Mouse (Mus musculus): Measurements from ENCODE around the gene Arhgdig.

Gene Arhgdig

GRCm38 (mm10) chr17:26207686-26208085 lies at the start of gene Arhgdig:
Arhgdig (minus strand) TSS chr17:26207786.
- DNase-seq (ENCODE audit: low read depth): no peak

GRCm38 (mm10) chr17:26255313-26255712 lies 47.7 kb upstream of the Arhgdig start:
- no peak for DNase-seq (ENCODE audit: low read depth)

GRCm38 (mm10) chr17:26253399-26253798 lies 45.8 kb upstream of the Arhgdig start:
- no peak for DNase-seq (ENCODE audit: low read depth)

GRCm38 (mm10) chr17:26252539-26253251 lies 45.1 kb upstream of the Arhgdig start, which contains the start of gene Luc7l:
Luc7l (plus strand) TSS chr17:26252896.
- DNase-seq (ENCODE audit: low read depth): peak; percentile 96

- no peak for DNase-seq (ENCODE audit: low read depth)
Observed at GRCm38 (mm10) chr17:26251886-26252538, 44.4 kb upstream of the Arhgdig start.

GRCm38 (mm10) chr17:26244101-26244841 lies 36.7 kb upstream of the Arhgdig start, which contains the start of gene Fam234a:
Fam234a (minus strand) TSS chr17:26244242.
- DNase-seq (ENCODE audit: low read depth): peak; percentile 86

GRCm38 (mm10) chr17:26243471-26244100 lies 36.0 kb upstream of the Arhgdig start:
- no peak for DNase-seq (ENCODE audit: low read depth)

GRCm38 (mm10) chr17:26240990-26241389 lies 33.4 kb upstream of the Arhgdig start:
- DNase-seq (ENCODE audit: low read depth): no peak

- DNase-seq (ENCODE audit: low read depth): peak; percentile 50
Observed at GRCm38 (mm10) chr17:26240120-26240790, 32.7 kb upstream of the Arhgdig start.

GRCm38 (mm10) chr17:26239551-26239950 lies 32.0 kb upstream of the Arhgdig start:
- DNase-seq (ENCODE audit: low read depth): no peak

GRCm38 (mm10) chr17:26237667-26238066 lies 30.1 kb upstream of the Arhgdig start:
- DNase-seq (ENCODE audit: low read depth): no peak

GRCm38 (mm10) chr17:26235077-26235815 lies 27.7 kb upstream of the Arhgdig start:
- DNase-seq (ENCODE audit: low read depth): no peak

- no peak for DNase-seq (ENCODE audit: low read depth)
Observed at GRCm38 (mm10) chr17:26234386-26234785, 26.8 kb upstream of the Arhgdig start.

- DNase-seq (ENCODE audit: low read depth): no peak
Observed at GRCm38 (mm10) chr17:26232863-26233262, 25.3 kb upstream of the Arhgdig start.

- no peak for DNase-seq (ENCODE audit: low read depth)
Observed at GRCm38 (mm10) chr17:26231156-26231555, 23.6 kb upstream of the Arhgdig start.

- no peak for DNase-seq (ENCODE audit: low read depth)
Observed at GRCm38 (mm10) chr17:26229776-26230175, 22.2 kb upstream of the Arhgdig start.

GRCm38 (mm10) chr17:26225150-26225549 lies 17.6 kb upstream of the Arhgdig start:
- DNase-seq (ENCODE audit: low read depth): no peak

GRCm38 (mm10) chr17:26221508-26221907 lies 13.9 kb upstream of the Arhgdig start:
- no peak for DNase-seq (ENCODE audit: low read depth)

- DNase-seq (ENCODE audit: low read depth): no peak
Observed at GRCm38 (mm10) chr17:26212681-26213080, 5.1 kb upstream of the Arhgdig start.

- DNase-seq (ENCODE audit: low read depth): no peak
Observed at GRCm38 (mm10) chr17:26212241-26212640, 4.7 kb upstream of the Arhgdig start.

GRCm38 (mm10) chr17:26206392-26206791 lies 1.2 kb downstream of the Arhgdig start:
- DNase-seq (ENCODE audit: low read depth): no peak

All from c-Kit-positive CD71-positive TER-119-negative erythroid progenitor cells, embryonic 14.5 days (primary cell).